Mouse (Mus musculus) liver, embryonic 14.5 days (tissue): ENCODE measurements around the gene Frmpd2. TPM values are rescaled to one million over a fixed set of nuclear protein-coding genes. Genes with fewer than 3 reads are reported as not detected.

ENCODE experiments used
- ATAC-seq: fragments of 200-750 bp; cut with Nextera tagmentation; 2 replicates; pipeline ENCODE4 v1.8.0; 2017; ENCODE audit warnings: moderate number of reproducible peaks, mild to moderate bottlenecking, moderate library complexity; ENCODE audit not compliant: insufficient read depth
- DNase-seq, 3 experiments: peaks; one replicate each; pipeline ENCODE4 v3.0.0-alpha.2; 2012 to 2013; ENCODE audit warnings: low read depth in 3 of 3, low spot score in 3 of 3
- H3K27ac ChIP-seq: fragments of 300-500 bp; sonication (generic); 2 replicates; pipeline ENCODE4 v1.5.1; 2014; ENCODE audit warnings: moderate library complexity, mild to moderate bottlenecking, control low read depth, inconsistent platforms
- H3K27me3 ChIP-seq: fragments of 300-500 bp; sonication (generic); 2 replicates; pipeline ENCODE4 v1.6.1; 2014; ENCODE audit warnings: mild to moderate bottlenecking, low read length, moderate library complexity; ENCODE audit not compliant: control insufficient read depth, insufficient read depth
- H3K36me3 ChIP-seq: fragments of 300-500 bp; sonication (generic); replicated peaks from 2 replicates; pipeline ENCODE4 v1.6.1; 2014; ENCODE audit warnings: low read depth; ENCODE audit not compliant: control insufficient read depth, insufficient read depth
- H3K4me1 ChIP-seq, 2 experiments: fragments of 200-500 bp in 1 of 2; fragments of 300-500 bp in 1 of 2; sonication (generic) in 1 of 2; replicated peaks; 2 replicates each; pipeline ENCODE4 v1.6.1; 2012 to 2014; ENCODE audit warnings: antibody characterized with exemption in 1 of 2, inconsistent platforms in 1 of 2, low read length in 1 of 2; ENCODE audit not compliant: control insufficient read depth in 2 of 2, insufficient read depth in 2 of 2
- H3K4me2 ChIP-seq: fragments of 300-500 bp; sonication (generic); 2 replicates; pipeline ENCODE4 v1.6.1; 2014; ENCODE audit warnings: low read depth, mild to moderate bottlenecking, control low read depth, moderate library complexity
- H3K4me3 ChIP-seq, 2 experiments: fragments of 200-500 bp in 1 of 2; fragments of 300-500 bp in 1 of 2; sonication (generic) in 1 of 2; 2 replicates each; pipeline ENCODE4 v1.5.1; 2012 to 2014; ENCODE audit warnings: low read depth in 2 of 2, low read length in 2 of 2, mild to moderate bottlenecking in 2 of 2, control low read depth in 1 of 2, inconsistent platforms in 1 of 2, moderate library complexity in 1 of 2; ENCODE audit not compliant: insufficient read depth in 1 of 2
- H3K9ac ChIP-seq: fragments of 300-500 bp; sonication (generic); replicated peaks from 2 replicates; pipeline ENCODE4 v1.6.1; 2014; ENCODE audit warnings: mild to moderate bottlenecking, control low read depth, moderate library complexity
- H3K9me3 ChIP-seq: fragments of 300-500 bp; sonication (generic); 2 replicates; pipeline ENCODE4 v1.6.1; 2016; ENCODE audit warnings: low read length, mixed read lengths; ENCODE audit not compliant: control insufficient read depth
- CTCF ChIP-seq: IDR thresholded peaks from 2 replicates; pipeline ENCODE4 v1.5.1; 2016; ENCODE audit warnings: antibody characterized with exemption, low read depth, control low read depth
- EP300 ChIP-seq: IDR thresholded peaks from 2 replicates; pipeline ENCODE4 v1.6.1; 2016; ENCODE audit warnings: antibody characterized with exemption, low read depth
- WGBS: fragments of 180-500 bp; shearing (Covaris S2); extraction: QIAGEN DNeasy Blood & Tissue Kit; methylation state at CpG from one replicate; pipeline ENCODE4 v1.1.7; 2014; ENCODE audit not compliant: insufficient replicate concordance; 5-methylcytosine and 5-hydroxymethylcytosine counted together
- polyA plus RNA-seq, 2 experiments: library from polyadenylated mRNA; depleted of rRNA in 1 of 2; stranded (reverse) in 1 of 2; unstranded in 1 of 2; fragments of >200 nt; fragmentation: Nextera tagmentation in 1 of 2; extraction: Ambion mirVana in 1 of 2; gene quantifications; 2 replicates each; pipeline versions ENCODE4 v1.2.1 to v1.2.3; 2012 to 2014

Frmpd2 gene
- polyA plus RNA-seq, 2 experiments, result not detected

GRCm38 (mm10) chr14:33450331-33450730 lies 21.2 kb upstream of the Frmpd2 start:
- Histone ChIP-seq H3K4me2 (no peak overlapping the region), H3K4me1 (peaks cover 3% of the 10 kb centered on the region in 2 experiments; a peak in 3 of 4 replicates), H3K36me3 (no peaks in the 10 kb centered on the region), H3K27me3 (no peaks in the 10 kb centered on the region), H3K4me3 (no peak overlapping the region), H3K27ac (no peak overlapping the region), H3K9me3 (no peaks in the 10 kb centered on the region), H3K9ac (no peak overlapping the region)
- no peak for DNase-seq
- no peak for TF ChIP-seq CTCF
- no peak for TF ChIP-seq EP300
- ATAC-seq, result no peak

- Histone ChIP-seq H3K9ac (no peak overlapping the region), H3K27ac (no peak overlapping the region), H3K27me3 (no peaks in the 10 kb centered on the region), H3K36me3 (no peaks in the 10 kb centered on the region), H3K4me3 (no peak overlapping the region), H3K9me3 (no peaks in the 10 kb centered on the region), H3K4me2 (no peak overlapping the region), H3K4me1 (no peaks in the 10 kb centered on the region)
- DNase-seq, result no peak
- no peak for TF ChIP-seq EP300
- no peak for ATAC-seq
- 49% methylated on average over 3 of the region's 3 CpGs for WGBS
Observed at GRCm38 (mm10) chr14:33463658-33464057, 7.8 kb upstream of the Frmpd2 start.

- 62% methylated on average over 6 of the region's 6 CpGs for WGBS
- H3K9ac ChIP-seq, result no peak overlapping the region
- H3K27me3 ChIP-seq, result no peaks in the 10 kb centered on the region
- TF ChIP-seq EP300 (no peak), CTCF (no peak)
- no peaks in the 10 kb centered on the region for H3K36me3 ChIP-seq
- no peaks in the 10 kb centered on the region for H3K4me1 ChIP-seq
- H3K27ac ChIP-seq, result no peak overlapping the region
- DNase-seq (no peak), ATAC-seq (no peak)
- no peak overlapping the region for H3K4me3 ChIP-seq
- H3K4me2 ChIP-seq, result no peak overlapping the region
- H3K9me3 ChIP-seq, result no peaks in the 10 kb centered on the region
Observed at GRCm38 (mm10) chr14:33467766-33468165, 3.7 kb upstream of the Frmpd2 start.

GRCm38 (mm10) chr14:33474461-33474860 lies 3.0 kb downstream of the Frmpd2 start:
- ATAC-seq (no peak), DNase-seq (no peak)
- Histone ChIP-seq H3K4me3 (no peak overlapping the region), H3K27ac (no peak overlapping the region), H3K9me3 (no peaks in the 10 kb centered on the region), H3K36me3 (no peaks in the 10 kb centered on the region), H3K4me1 (no peaks in the 10 kb centered on the region), H3K4me2 (no peak overlapping the region), H3K9ac (no peak overlapping the region), H3K27me3 (no peaks in the 10 kb centered on the region)
- 25% methylated on average over 2 of the region's 2 CpGs for WGBS
- TF ChIP-seq EP300 (no peak), CTCF (no peak)

- no peak overlapping the region for H3K27ac ChIP-seq
- DNase-seq, result no peak
- 15% methylated on average over 3 of the region's 3 CpGs for WGBS
Observed at GRCm38 (mm10) chr14:33476094-33476760, 4.7 kb downstream of the Frmpd2 start.

More at GRCm38 (mm10) chr14:33476094-33476760, 4.7 kb downstream of the Frmpd2 start:
- Histone ChIP-seq H3K4me2 (no peak overlapping the region), H3K4me3 (no peak overlapping the region), H3K36me3 (no peaks in the 10 kb centered on the region), H3K9ac (no peak overlapping the region), H3K9me3 (no peaks in the 10 kb centered on the region), H3K27me3 (no peaks in the 10 kb centered on the region), H3K4me1 (no peaks in the 10 kb centered on the region)
- TF ChIP-seq CTCF (no peak), EP300 (no peak)
- ATAC-seq, result no peak
